Mouse (Mus musculus) hindbrain, embryonic 10.5 days (tissue): Measurements from ENCODE around the gene Gtf3c5. TPM values are rescaled to one million over a fixed set of nuclear protein-coding genes. Genes with fewer than 3 reads are reported as not detected.

ENCODE experiments used
- DNase-seq: peaks from one replicate; pipeline ENCODE4 v3.0.0-alpha.2; 2017; ENCODE audit warnings: low spot score
- H3K27ac ChIP-seq: fragments of 300-500 bp; sonication (generic); 2 replicates; pipeline ENCODE4 v1.5.1; 2016; ENCODE audit warnings: mild to moderate bottlenecking, moderate library complexity
- H3K27me3 ChIP-seq: fragments of 300-500 bp; sonication (generic); 2 replicates; pipeline ENCODE4 v1.6.1; 2016; ENCODE audit warnings: mild to moderate bottlenecking; ENCODE audit not compliant: poor library complexity, insufficient read depth, severe bottlenecking
- H3K36me3 ChIP-seq: fragments of 300-500 bp; sonication (generic); 2 replicates; pipeline ENCODE4 v1.6.1; 2016; ENCODE audit warnings: mild to moderate bottlenecking, moderate library complexity
- H3K4me1 ChIP-seq: fragments of 300-500 bp; sonication (generic); replicated peaks from 2 replicates; pipeline ENCODE4 v1.6.1; 2016; ENCODE audit warnings: mild to moderate bottlenecking
- H3K4me3 ChIP-seq: fragments of 300-500 bp; sonication (generic); 2 replicates; pipeline ENCODE4 v1.5.1; 2016; ENCODE audit warnings: mild to moderate bottlenecking, moderate library complexity
- H3K9me3 ChIP-seq: fragments of 300-500 bp; sonication (generic); 2 replicates; pipeline ENCODE4 v1.6.1; 2016; ENCODE audit warnings: mild to moderate bottlenecking, moderate library complexity
- WGBS: fragments of 180-500 bp; shearing (Covaris S2); methylation state at CpG from one replicate; pipeline ENCODE4 v1.1.7; 2016; 5-methylcytosine and 5-hydroxymethylcytosine counted together
- polyA plus RNA-seq: library from polyadenylated mRNA; unstranded; fragments of >200 nt; fragmentation: Nextera tagmentation; extraction: Ambion mirVana; gene quantifications from 2 replicates; pipeline ENCODE4 v1.2.1, GENCODE M21; 2016

Gtf3c5 gene
- 59.8 and 61.0 TPM in 2 replicates for polyA plus RNA-seq

DNA sequence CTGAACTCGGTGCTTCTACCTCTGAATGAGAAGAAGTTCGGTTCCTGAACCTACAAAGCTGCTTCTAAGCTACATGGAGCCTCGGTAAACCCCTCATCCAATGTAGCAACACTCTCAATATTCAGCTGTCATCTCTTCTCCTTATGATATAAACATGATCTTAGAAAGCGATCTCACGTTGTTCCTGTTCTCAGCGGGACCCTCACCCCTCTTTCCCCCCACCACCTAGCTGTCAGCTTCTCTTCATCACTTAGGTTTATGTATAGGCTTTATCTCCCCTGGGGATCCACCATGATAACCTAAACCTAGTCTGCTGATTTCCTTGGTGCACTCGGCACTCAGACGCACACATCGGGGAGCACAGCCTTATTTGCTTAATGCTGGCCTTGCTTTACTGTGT is at the start of gene Gtf3c5:
Gene Gtf3c5 (minus strand): TSS at position 101 of the 400 bp plus-strand sequence.
- no peak for DNase-seq
- Histone ChIP-seq H3K27me3 (no peaks in the 10 kb centered on the region), H3K27ac (peak within 1 kb of the TSS; percentile 97), H3K4me3 (peak within 1 kb of the TSS; percentile 82), H3K9me3 (no peaks in the 10 kb centered on the region), H3K4me1 (peaks cover 24% of the 10 kb centered on the region), H3K36me3 (peaks cover 25% of the 10 kb centered on the region)
- 77% methylated on average over 9 of the region's 9 CpGs for WGBS

DNA sequence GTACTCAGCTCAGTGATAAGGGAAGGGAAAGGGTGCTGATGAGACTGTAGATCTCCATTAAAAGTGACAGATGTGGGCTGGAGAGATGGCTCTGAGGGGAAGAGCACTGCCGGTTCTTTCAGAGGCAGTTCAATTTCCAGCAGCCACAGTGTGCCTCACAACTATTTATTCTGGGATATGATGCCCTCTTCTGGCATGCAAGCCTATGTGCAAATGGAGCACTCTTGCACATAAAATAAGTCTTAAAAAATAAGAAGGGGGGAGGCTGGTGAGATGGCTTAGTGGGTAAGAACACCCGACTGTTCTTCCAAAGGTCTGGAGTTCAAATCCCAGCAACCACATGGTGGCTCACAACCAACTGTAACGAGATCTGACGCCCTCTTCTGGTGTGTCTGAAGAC is 49.6 kb upstream of the Gtf3c5 start:
- Histone ChIP-seq H3K4me1 (peaks cover 6% of the 10 kb centered on the region), H3K4me3 (no peak overlapping the region), H3K36me3 (no peaks in the 10 kb centered on the region), H3K9me3 (no peaks in the 10 kb centered on the region), H3K27ac (no peak overlapping the region), H3K27me3 (0 out of 2 replicates have a peak, but pooled peaks cover 2% of the 10 kb centered on the region)
- DNase-seq, result no peak
- WGBS, result 53% methylated on average over 4 of the region's 4 CpGs

DNA sequence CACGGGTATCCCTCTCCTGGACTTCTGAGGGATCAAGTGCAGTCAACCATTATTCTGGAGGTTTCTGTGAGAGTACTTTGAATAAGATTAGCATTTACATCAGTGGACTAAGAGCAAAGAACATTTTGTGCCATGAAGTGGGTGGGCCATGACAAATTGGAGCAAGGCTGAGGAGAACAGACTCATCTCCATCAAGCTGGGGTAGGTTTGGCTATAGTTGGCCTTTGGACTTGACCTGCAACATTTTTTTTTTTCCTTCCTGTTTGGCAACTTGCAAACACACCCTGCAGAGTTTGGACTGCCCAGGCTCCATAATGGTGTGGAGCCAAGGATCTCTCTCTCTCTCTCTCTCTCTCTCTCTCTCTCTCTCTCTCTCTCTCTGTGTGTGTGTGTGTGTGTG is 49.1 kb upstream of the Gtf3c5 start:
- Histone ChIP-seq H3K4me1 (peaks cover 5% of the 10 kb centered on the region; the same call in 1 of the 2 replicates), H3K27ac (no peak overlapping the region), H3K9me3 (no peaks in the 10 kb centered on the region), H3K36me3 (no peaks in the 10 kb centered on the region), H3K4me3 (no peak overlapping the region), H3K27me3 (no peaks in the 10 kb centered on the region)
- DNase-seq, result no peak
- WGBS, result 68% methylated on average over 1 of the region's 1 CpGs

DNA sequence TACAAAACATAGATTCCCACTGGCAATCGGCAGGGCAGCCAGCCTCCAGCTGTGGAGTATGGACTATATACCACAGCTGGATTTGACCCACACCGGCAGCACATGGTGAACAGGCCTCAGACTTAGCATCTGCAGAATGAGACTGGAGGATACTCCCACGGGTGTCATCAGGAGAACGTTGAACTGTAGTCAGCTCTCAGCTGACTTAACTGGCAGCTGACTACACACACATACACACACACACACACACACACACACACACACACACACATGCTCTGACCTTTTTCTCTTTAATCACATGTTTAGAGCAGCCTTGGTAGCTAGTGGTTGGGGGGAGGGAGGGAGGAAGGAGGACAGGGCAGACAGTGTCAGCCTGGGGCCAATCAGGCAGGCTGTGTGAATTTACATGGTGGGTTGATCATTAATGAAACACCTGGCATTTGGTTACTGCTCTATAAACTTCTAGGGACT is 46.4 kb upstream of the Gtf3c5 start:
- WGBS, result 57% methylated on average over 4 of the region's 4 CpGs
- DNase-seq, result no peak
- Histone ChIP-seq H3K4me3 (no peak overlapping the region), H3K36me3 (no peaks in the 10 kb centered on the region), H3K27ac (no peak overlapping the region), H3K4me1 (no peaks in the 10 kb centered on the region), H3K9me3 (no peaks in the 10 kb centered on the region), H3K27me3 (peaks cover 4% of the 10 kb centered on the region; the same call in 1 of the 2 replicates)

DNA sequence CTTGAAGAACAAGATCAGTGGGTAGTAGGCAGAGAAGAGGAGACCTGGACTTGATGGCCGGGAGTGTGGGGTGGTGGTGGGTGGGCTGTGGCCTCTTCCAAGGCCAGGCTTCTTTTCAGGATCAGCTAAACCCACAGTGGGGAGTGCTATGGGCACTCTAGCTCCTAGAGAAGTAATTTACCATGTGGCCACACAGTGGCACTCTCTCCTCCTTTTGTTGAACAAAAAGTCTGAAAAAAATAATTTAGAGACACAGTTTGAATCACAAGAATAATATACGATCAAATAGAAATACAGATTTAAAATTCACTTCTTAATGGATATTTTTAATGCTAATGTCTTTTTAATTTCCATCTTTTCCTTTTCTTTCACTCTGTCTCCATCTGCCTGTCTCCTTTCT is 44.5 kb upstream of the Gtf3c5 start:
- no peaks in the 10 kb centered on the region for H3K36me3 ChIP-seq
- WGBS, result 68% methylated on average over 2 of the region's 2 CpGs
- no peak for DNase-seq

DNA sequence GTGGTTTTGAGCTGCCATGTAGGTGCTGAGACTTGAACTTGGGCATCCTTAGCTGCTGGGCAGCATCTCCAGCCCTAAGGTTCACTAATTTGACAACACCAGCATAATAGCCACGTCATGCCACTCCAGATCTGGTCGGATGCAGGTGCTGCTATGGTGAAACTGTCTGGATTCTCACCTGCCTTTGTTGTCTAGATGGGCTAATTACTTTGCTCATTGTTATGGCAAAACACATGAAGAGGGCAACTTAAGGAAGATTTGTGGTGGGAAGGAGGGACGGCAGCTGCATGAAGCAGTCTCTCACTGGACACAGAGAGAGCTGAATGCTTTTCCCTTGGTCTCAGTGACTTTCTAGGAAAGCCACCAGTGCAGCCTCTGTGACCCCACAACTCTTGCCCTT is 42.5 kb upstream of the Gtf3c5 start:
- no peaks in the 10 kb centered on the region for H3K9me3 ChIP-seq
- peaks cover 29% of the 10 kb centered on the region for H3K27me3 ChIP-seq
- H3K36me3 ChIP-seq, result no peaks in the 10 kb centered on the region
- no peak overlapping the region for H3K4me3 ChIP-seq
- H3K4me1 ChIP-seq, result peaks cover 12% of the 10 kb centered on the region
- 75% methylated on average over 3 of the region's 3 CpGs for WGBS
- no peak overlapping the region for H3K27ac ChIP-seq
- no peak for DNase-seq

More for the DNA sequence above, 44.5 kb upstream of the Gtf3c5 start:
- Histone ChIP-seq H3K27me3 (peaks cover 9% of the 10 kb centered on the region; the same call in 1 of the 2 replicates), H3K27ac (no peak overlapping the region), H3K4me3 (no peak overlapping the region), H3K4me1 (no peaks in the 10 kb centered on the region; the same call in 1 of the 2 replicates), H3K9me3 (no peaks in the 10 kb centered on the region)

DNA sequence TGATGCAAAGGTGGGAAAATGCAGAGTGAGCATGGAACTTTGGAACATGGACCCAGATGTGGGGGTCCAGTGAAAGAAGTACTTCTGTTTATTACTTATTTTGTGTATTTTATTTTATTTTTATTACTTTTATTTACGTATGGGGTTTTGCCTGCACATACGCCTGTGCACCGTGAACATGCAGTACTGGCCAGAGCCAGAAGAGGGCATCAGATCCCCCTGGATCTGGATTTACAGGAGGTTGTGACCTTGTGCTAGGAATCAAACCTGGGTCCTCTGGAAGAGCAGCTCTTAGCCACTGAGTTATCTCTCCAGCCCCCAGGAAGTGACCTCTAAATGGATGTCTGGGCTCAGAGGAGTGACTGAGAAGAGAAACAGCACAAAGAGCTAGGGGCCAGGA is 41.3 kb upstream of the Gtf3c5 start:
- 90% methylated on average over 3 of the region's 3 CpGs for WGBS
- H3K36me3 ChIP-seq, result no peaks in the 10 kb centered on the region
- no peaks in the 10 kb centered on the region for H3K9me3 ChIP-seq
- H3K4me1 ChIP-seq, result peaks cover 12% of the 10 kb centered on the region
- no peak overlapping the region for H3K27ac ChIP-seq
- DNase-seq, result no peak
- peaks cover 40% of the 10 kb centered on the region for H3K27me3 ChIP-seq
- H3K4me3 ChIP-seq, result no peak overlapping the region

DNA sequence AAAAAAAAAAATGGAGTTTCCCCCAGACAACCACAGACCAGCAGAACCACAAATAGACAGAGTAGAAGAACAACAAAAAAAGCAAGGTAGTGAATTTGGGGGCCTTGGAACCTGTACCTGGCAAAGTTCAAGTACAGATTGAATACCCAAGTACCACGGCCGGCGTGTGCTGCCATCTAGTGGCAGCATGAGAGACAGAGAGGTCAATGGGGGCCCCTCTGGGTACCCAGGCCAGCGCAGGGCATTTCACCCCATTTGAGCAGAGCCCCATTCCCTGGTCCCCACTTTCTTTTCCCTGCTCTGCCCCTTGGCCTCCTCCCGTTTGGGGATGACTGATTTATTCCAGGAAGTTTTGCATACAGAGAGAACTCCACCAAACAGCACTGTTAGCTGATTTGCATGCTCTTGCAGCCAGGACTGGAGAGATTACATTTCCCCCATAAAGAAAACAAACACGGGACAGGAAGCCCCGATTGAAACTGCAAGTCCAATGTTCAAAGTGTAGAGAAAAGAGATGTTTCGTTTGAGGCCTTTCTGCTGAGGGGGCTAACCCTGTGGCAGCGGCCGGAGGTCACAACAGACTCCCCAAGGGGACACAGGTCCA is 39.1 kb upstream of the Gtf3c5 start:
- peak; percentile 60 for DNase-seq
- Histone ChIP-seq H3K27me3 (peaks cover 57% of the 10 kb centered on the region), H3K36me3 (no peaks in the 10 kb centered on the region), H3K4me3 (no peak overlapping the region), H3K4me1 (peaks cover 17% of the 10 kb centered on the region), H3K27ac (no peak overlapping the region), H3K9me3 (no peaks in the 10 kb centered on the region)
- WGBS, result 23% methylated on average over 10 of the region's 10 CpGs

DNA sequence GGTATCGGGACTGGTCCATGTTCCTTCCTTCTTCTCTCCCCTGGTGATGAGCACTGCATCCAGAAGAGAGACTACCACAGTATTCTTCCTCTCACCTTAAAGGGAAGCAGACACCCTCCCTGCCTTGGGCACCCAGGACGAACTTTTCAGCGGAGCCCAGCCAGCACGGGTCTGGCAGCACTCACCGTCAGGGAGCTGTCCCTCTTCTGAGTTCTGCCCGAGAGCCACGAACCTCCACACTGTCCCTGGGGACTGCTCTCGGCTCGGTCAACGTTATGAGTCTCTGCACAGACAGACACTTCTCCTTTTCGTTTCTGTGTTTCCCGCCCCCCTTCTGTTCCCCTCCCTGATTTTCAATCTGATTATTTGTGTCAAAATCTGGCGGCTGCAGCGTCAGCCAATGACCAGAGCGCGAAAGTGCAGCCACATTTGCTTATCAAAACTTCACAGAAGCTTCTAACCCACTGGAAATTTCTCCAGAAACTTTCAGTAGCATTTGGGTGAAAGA is 38.2 kb upstream of the Gtf3c5 start, which contains the start of gene Gfi1b:
Gene Gfi1b (minus strand): TSS at position 319 of the 508 bp plus-strand sequence.
- Histone ChIP-seq H3K9me3 (no peaks in the 10 kb centered on the region), H3K27ac (no peak within 1 kb of the TSS), H3K36me3 (no peaks in the 10 kb centered on the region), H3K27me3 (peaks cover 63% of the 10 kb centered on the region), H3K4me3 (peak within 1 kb of the TSS; percentile 32), H3K4me1 (peaks cover 17% of the 10 kb centered on the region)
- 7% methylated on average over 16 of the region's 16 CpGs for WGBS
- DNase-seq, result no peak

DNA sequence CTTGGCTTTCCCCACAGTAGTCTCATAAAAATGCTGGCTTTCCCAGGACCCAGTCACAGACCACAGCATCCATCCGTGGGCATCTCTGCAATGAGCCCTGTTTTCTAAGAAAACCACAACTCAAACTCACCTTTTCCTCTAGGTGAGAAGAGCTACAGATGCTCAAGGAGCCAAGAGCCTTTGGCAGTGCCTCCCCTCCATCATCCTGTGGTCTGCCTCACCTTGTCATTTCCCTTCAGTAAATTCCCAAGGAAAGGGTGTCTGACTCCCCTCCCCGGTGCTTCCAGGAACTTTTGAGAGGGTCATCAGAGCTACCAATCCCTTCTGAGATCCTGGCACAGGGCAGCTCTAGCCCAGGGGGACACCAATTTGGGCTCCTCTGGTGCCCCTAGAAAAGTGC is 37.6 kb upstream of the Gtf3c5 start:
- Histone ChIP-seq H3K4me3 (peak overlapping the region; percentile 32), H3K4me1 (peaks cover 17% of the 10 kb centered on the region), H3K27me3 (peaks cover 59% of the 10 kb centered on the region), H3K9me3 (no peaks in the 10 kb centered on the region), H3K36me3 (no peaks in the 10 kb centered on the region), H3K27ac (no peak overlapping the region)
- WGBS, result 29% methylated on average over 2 of the region's 2 CpGs
- no peak for DNase-seq

DNA sequence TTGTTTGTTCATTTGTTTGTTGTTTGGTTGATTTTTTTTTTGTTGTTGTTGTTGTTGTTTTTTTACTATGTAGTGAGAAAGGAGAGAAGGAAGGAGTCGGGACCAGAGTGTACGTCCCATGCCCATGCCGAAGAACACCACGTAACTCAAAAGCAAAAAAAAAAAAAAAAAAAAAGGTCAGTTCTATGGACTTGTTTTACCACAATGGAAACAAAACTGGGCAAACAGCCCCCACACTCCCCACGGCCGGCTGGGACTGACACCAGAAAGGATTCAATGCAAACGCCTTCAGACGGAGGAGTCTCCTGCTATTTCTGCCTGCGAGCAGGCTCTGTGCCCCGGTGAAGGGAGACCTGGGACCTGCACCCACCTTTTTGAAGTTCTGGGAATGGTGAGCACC is 37.0 kb upstream of the Gtf3c5 start:
- Histone ChIP-seq H3K9me3 (no peaks in the 10 kb centered on the region), H3K27me3 (peaks cover 59% of the 10 kb centered on the region), H3K4me3 (0 out of 2 replicates have a peak overlapping the region, but pooled peaks have one; percentile 32), H3K27ac (no peak overlapping the region), H3K36me3 (no peaks in the 10 kb centered on the region), H3K4me1 (peaks cover 17% of the 10 kb centered on the region)
- 64% methylated on average over 10 of the region's 10 CpGs for WGBS
- no peak for DNase-seq

DNA sequence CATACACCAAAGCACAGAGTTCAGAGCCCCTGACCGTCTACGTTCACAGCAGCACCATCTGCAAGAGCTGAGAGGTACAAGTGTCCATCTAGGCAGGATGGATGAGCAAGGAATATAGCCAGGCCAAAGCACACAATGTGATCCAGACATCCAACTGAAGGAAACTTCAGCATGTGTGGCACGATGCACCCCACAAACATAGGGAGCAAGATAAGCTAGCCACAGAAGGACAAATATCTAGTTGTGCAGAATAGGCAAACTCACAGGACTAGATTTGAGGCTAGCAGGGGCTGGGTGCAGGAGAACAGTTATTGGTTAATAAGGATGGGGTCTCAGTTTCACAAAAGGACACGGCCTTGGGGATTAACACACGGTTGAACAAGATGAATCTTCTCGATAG is 35.8 kb upstream of the Gtf3c5 start:
- Histone ChIP-seq H3K4me1 (peaks cover 17% of the 10 kb centered on the region), H3K27me3 (peaks cover 59% of the 10 kb centered on the region), H3K27ac (no peak overlapping the region), H3K4me3 (no peak overlapping the region), H3K36me3 (no peaks in the 10 kb centered on the region), H3K9me3 (no peaks in the 10 kb centered on the region)
- DNase-seq, result no peak
- 90% methylated on average over 6 of the region's 6 CpGs for WGBS

DNA sequence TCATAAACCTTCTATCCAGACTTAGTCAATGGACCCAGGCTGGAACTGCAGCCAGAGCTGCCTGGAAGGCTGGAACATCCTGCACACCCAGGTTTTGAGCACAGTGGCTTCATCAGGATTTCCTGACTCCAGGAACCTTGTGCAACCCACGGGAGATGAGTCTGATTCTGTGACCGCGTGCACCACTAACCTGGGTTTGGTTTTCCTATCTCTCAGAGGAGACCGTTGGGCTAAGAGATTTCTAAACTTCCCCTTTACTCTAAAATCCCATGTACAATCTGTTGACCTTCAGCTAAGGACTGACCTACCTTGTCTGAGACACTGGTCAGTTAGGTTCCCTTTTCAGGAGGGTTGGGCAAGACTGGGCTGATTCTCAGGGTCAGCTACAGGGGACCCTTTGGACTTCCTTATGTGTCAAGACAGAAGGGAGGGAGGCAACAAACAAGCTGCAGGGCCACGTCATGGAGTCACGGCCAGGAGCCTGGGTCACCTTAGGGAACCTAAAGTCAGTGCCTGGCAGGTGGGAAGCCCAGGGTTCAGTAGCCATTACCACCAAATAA is 35.3 kb upstream of the Gtf3c5 start:
- Histone ChIP-seq H3K4me3 (no peak overlapping the region), H3K27ac (no peak overlapping the region), H3K36me3 (no peaks in the 10 kb centered on the region), H3K27me3 (peaks cover 59% of the 10 kb centered on the region), H3K4me1 (peaks cover 17% of the 10 kb centered on the region), H3K9me3 (no peaks in the 10 kb centered on the region)
- WGBS, result 87% methylated on average over 6 of the region's 6 CpGs
- no peak for DNase-seq
